Mouse (Mus musculus) inflammation-experienced regulatory T-cells, adult 6 months (primary cell): ENCODE data around the gene Dnah2. TPM values are rescaled to one million over a fixed set of nuclear protein-coding genes. Genes with fewer than 3 reads are reported as not detected.

Experiments
- ATAC-seq: one replicate; pipeline ENCODE4 v1.8.0; 2017
- polyA plus RNA-seq, 3 experiments: library from polyadenylated mRNA; unstranded; fragments of 100-300 nt; shearing (Covaris generic); gene quantifications; one replicate each; pipeline ENCODE4 v1.2.1; 2017

Dnah2 gene
- polyA plus RNA-seq, 3 experiments from 2014 or later: 0.21 TPM; not detected in 2

DNA sequence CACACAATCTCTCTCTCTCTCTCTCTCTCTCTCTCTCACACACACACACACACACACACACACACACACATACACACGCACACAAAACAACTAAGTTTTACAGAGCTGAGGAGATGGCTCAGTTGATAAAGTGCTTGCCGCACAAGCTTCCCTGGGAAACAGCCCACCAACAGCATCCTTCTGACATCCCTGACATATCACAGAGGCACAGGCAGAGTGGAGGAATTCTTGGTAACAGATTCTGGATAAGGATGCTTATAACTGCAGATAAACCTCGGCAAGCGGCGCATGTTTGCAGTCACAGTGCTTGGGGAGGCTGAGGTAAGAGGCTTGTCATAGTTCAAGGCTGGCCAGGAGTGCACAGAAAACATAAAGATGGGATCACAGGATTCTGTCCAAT lies 87.3 kb downstream of the Dnah2 start:
- no peak for ATAC-seq

DNA sequence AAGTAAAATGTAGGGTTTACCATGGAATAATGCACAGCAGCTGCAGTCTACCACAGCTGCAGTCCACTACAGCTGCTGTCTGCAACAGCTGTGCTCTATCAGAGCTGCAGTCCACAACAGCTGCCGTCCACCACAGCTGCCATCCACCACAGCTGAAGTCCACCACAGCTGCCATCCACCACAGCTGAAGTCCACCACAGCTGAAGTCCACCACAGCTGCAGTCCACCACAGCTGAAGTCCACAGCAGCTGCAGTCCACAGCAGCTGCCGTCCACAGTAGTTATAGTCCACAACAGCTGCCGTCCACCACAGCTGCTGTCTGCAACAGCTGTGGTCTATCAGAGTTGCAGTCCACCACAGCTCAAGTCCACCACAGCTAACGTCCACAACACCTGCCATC lies 89.0 kb downstream of the Dnah2 start:
- no peak for ATAC-seq

DNA sequence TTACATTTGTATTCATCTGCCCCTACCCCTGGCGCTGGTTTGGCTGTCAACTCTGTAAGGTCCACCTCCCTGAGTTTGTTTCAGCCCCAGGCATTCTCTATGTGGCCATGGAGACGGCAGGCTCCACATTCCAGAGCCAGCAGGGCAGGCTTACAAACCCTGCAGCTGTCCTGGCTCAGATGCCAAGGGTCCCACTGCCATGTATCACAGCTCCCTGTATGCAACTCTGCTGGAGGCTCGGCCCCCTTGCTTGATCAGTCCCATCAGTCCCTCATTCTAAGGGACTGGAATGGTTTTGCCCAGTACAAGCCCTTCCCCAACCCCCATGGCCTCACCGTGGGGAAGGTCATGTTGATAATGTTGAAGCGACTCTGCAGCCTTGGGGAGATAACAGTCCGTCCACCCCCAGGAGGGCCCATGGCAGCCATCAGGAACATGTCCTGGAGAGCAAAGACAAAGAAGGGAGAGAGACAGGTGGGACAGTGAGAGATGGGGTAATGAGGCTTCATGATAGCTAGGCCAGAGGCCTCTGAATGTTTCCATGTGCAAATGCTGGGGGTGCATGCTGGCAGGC lies 91.8 kb downstream of the Dnah2 start:
- ATAC-seq: no peak

DNA sequence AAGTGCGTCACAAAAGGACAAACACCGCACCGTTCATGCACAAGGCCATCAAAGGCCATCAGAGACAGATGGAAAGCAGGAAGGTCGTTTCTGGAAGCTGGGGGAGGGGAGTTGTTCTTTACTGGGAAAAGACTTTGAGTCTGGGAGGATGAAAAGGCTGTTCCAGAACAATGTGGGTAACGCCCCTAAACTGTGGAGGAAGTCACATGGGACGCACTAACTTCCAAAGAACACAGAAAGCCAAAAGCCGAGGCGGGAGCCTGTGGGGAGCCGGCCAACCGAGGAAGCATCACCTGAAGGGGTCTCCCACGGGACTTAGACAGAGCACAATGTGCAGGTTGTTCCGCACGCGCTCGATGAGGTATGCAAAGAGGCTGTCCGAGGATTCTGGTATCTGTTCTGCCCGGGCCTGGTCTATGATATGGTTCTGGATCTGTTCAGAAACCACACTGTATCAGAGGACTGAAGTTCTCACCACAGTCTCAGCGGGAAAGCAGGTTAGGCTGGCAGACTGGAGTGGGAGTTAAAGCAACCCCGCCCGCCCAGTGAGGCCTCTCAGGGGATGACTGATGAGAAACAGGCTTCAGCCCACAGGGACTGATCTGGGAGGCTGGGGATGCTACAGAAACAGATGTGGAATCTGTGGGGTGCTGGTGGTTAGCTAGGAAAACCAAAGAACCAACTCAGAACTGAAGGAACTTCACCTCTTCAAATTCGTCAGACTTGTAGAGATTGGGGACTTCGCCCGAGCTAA lies 96.6 kb downstream of the Dnah2 start:
- no peak for ATAC-seq

DNA sequence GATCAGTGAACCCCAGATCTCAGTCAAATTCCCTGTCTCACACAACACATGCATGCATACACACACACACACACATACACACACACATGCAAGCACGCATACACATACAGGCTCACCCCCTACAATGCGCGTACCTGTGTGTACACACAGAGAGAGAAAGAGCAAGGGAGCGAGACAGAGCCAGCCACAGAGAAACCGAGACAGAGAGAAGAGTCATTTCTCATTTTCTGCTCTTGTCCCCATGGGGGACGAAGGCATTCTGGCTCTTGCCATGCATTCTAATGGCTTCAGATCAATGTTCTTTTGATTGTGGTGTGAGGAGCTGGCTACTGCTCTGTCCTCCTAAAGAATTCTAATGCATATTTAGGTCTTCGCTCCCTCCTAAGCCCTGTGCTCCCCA lies 101.6 kb downstream of the Dnah2 start:
- ATAC-seq: no peak

- ATAC-seq: no peak
These were observed 105.6 kb downstream of the Dnah2 start for GRCm38 (mm10) chr11:69443328-69443727.

DNA sequence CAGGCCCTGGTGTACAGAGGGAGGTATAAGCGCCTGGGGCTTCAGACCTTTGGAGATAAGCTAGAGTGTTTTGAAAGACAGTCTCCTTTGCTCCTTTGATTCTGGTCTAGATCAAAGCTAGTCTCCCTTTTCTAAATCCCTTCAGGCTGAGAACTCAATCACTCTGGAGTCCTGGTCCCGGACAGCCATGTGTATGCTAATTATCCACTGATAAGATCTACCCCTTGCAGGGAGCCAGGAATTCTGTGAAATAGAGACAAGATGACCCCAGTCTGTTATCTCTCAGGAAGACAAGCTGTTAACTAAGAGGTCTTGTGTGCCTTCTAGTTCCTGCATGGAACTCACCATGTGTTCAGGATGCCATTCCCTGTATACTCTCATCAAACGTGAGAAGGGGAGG lies 111.6 kb downstream of the Dnah2 start:
- no peak for ATAC-seq

DNA sequence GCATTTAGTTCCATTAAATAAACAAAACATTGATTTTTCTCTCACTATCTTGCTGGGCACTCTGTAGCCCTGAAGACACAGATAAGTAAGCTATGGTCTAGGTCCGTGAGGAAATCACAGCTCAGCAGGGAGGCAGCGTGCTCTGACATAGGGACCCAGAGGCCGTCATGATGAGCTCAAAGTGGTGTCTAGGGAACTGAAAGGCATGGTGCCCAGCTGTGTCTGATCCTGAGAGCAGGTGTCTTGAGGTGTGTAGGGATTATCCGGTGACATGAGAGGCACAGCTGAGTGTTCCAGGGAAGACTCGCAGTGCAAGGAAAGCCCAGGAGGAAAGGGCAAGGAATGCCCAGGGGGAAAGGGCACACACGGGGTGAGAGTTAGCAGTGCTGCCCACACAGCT lies 115.7 kb downstream of the Dnah2 start:
- ATAC-seq: no peak

- ATAC-seq: no peak
These were observed 116.3 kb downstream of the Dnah2 start for GRCm38 (mm10) chr11:69432640-69432982.

DNA sequence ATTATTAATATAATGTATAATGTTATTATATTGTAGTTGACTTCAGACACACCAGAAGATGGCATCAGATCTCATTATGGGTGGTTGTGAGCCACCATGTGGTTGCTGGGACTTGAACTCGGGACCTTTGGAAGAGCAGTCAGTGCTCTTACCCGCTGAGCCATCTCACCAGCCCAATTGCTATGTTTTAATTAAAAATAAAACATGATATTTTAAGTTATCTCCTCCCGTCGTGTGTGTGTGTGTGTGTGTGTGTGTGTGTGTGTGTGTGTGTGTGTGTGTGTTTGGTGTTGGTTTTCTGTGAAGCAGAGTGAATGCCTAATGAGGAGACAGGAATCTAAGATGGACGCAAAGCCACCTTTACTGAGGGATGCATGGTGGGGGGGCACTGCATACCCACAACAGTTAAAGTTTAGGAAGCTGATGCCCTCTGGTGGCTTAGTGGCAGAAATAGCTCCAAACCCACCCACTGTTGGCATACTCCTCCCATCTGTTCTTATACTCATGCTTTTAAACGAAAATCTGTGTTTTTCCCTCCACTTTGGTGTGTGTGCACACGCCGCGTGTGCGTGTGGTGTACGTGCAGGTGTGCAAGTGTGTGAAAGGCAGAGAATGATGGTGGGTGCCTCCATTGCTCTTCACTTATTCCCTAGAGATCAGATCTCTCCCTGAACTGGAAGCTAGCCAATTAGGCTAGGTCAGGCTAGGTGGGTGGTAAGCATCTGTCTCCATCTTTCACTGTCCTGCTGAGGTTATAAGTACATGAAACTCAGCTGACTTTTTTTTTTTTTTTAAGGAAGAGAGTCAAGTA lies 116.9 kb downstream of the Dnah2 start:
- ATAC-seq: peak; percentile 86

GRCm38 (mm10) chr11:69430631-69431030 lies 118.3 kb downstream of the Dnah2 start:
- ATAC-seq: no peak

DNA sequence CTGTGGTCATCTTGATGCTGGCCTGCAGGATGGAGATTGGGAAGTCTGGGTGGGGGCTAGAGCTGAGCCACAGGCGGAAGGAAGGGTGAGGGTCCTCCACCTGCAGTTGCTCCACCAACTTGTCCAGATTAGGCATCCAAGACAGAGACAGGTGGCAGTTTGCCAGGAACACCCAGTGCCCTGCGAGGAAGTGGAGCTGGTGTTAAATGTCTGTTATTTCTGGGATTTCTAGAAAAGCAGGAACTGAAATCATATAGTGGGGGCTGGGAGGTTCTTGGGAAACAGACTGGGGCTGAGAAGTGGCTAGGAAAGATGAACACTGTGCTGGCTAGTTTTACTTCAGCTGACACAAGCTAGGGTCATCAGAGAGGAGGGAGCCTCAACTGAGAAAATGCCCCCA lies 119.6 kb downstream of the Dnah2 start:
- ATAC-seq: no peak

- ATAC-seq: no peak
These were observed 120.2 kb downstream of the Dnah2 start for GRCm38 (mm10) chr11:69428751-69429150.

DNA sequence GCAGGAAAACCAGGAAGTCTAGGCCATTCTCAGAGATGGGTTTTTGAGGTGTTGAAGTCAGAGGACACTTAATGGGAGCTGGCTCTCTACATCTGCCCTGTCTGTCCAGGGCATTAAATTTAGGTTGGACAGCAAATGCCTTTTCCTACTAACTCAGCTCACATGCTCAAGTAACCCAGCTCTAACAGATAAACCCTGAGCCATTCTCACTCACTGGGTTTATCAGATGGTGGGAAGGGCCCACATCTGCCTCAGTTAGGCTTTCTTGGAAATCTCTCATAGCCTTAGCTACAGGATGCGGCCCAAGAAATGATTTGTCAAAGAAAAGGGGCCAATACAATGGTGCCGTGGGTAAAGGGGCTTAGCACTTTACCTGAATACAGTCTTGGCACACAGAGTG lies 122.7 kb downstream of the Dnah2 start:
- no peak for ATAC-seq

DNA sequence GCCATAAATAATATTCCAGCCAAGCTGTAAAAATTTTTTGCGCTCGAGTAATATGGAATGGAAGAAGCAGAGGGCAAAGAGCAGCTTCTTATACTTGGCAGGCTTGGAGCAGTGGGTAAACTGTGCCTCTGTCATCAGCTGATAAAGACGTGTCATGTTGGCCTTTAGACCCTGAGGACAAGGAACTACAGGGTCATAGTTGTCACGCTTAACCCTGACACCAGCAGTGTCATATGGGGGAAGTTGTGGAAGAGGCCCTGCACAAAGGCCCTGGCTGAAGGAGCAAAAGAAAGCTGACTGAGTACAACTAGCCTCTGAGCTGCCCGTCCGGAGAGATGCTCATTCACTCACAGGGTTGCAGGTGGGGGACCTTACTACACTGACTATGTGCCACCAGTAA lies 125.0 kb downstream of the Dnah2 start:
- ATAC-seq: no peak

DNA sequence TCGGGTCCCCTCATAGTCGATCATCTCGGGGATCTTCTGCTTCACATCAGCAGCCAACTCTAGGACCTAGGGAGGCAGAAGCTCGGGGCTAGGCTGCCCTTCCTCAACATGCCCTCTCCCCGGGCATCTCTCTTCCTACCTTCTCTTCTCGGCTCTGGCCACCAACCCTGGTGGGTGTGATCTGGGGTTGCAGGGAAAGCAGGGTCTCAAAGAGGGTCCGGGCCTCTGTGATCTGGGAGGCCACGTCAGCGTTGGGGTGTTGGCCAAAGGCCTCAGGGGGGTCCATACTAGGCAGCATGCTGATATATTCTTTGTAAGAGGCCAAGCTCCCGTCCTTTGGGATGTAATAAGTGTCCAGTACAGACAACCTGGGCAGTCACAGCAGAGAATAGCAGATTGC lies 126.1 kb downstream of the Dnah2 start:
- no peak for ATAC-seq

DNA sequence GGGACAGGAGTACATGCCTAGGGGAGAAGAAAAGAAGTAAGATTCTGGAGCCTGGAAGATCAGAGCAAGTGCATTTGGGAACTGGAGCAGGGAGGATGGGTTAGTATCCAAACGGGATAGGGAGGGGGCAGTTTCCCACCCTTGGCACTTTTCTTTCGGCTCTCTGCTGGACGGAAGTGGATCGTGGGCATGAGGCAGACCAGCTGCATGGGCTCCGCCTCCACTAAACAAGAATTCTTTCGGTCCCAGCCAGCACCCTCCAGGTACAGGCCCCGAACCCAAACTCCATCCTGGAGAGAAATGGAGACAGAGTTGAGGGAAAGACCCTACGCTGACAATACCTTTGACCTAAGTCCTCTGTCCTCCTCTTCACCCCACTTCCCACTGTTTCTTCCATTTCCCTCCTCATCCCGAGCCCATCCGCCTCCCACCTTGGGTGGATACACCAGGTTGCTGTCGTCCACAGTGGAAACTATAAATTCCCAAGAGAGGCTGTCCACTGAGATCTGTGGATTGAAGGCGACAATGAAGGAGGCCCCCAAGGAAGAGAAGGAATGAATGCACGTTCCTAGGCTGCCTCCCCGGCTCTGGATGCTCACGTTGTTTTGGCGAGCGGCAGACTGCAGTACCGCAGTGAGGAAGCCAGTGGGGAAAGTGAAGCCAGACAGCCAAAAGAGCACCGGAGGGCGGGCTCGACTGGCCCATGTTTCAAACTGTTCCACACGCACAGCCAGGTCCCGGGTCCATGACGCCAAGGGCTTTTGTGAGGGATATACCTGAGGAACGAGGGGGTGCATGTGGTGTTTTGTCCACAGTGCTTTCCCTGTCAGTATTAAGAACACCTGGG lies 127.6 kb downstream of the Dnah2 start:
- ATAC-seq: no peak

- no peak for ATAC-seq
These were observed 128.3 kb downstream of the Dnah2 start for GRCm38 (mm10) chr11:69420554-69421000.

DNA sequence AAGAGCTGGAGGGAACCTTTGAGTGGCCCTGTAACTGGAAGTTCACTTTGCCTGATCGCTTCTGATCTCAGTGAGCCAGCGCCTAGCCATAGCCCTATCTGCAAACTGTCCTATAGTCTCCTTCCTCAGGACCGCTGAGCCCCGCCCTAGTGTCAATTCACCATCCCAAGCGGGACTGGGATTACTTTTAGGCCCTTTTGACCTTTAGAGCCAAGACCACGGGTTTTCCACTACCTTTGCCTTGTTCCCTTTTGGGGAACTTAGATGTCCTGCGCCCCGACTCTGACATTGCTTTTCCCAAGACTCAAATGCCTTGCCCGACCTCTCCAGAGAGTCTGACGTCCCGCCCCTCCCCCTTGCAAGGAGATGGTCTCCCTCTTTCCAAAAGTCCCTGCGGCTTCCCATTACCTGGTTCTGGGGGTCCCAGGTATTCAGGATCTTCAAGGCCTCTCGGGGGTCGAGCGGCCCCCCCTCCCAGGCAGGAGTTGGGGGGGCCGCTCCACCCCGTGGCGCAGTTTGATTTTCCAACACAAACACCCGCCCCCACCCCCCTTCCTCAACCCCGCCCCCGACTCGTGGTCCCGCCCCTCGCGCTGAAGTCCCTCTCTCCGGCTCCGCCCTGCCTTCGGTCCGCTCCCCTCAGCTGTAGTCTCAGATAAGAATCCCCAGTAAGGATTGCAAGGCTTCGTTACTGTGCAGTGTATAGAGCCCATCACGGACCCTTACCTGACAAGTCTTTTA lies 128.9 kb downstream of the Dnah2 start:
- ATAC-seq: peak; percentile 9

- no peak for ATAC-seq
These were observed 129.5 kb downstream of the Dnah2 start for GRCm38 (mm10) chr11:69419443-69419812.

GRCm38 (mm10) chr11:69418481-69419442 lies 130.1 kb downstream of the Dnah2 start:
- peak; percentile 44 for ATAC-seq
